Mouse (Mus musculus): ENCODE results near the gene Mrpl54.

GRCm38 (mm10) chr10:81272356-81272755 lies 5.6 kb upstream of the Mrpl54 start:
- TF ChIP-seq POLR2A (IDR thresholded peaks at IDR 0.05; ENCODE audit: insufficient read depth, low read depth, low read length) = no peak
- no peak for TF ChIP-seq CTCF (IDR thresholded peaks at IDR 0.05; ENCODE audit: insufficient read depth, low read depth, low read length)

All from olfactory bulb, adult 2 months (tissue).